In genomic region chr2:38347811-38348551, GRCm38 (mm10) we compare ENCODE assay signal across 8 mouse cellular contexts. TPM values are rescaled to one million over a fixed set of nuclear protein-coding genes. Genes with fewer than 3 reads are reported as not detected.
A peak's percentile ranks its signal among the peaks of the same experiment; 100 is the strongest.
DNase-seq lines count a peak whose midpoint lies in the region; ATAC-seq lines count a peak whose summit lies in the region.

No protein-coding gene starts in this region.

- DNase-seq in gastrocnemius, postnatal 10 days = peak; percentile 26
- DNase-seq in gastrocnemius, adult 8-10 months (ENCODE audit: low spot score in 2 of 2) = no peak
- peak; percentile 48 for DNase-seq in CD4-positive, CD25-positive, alpha-beta regulatory T cell, adult 2 months (ENCODE audit: low read depth, low spot score)
- DNase-seq in forebrain, embryonic 10.5 days (ENCODE audit: extremely low spot score, low spot score) = peak; percentile 82
- peak; percentile 80 for DNase-seq in limb, embryonic 10.5 days (ENCODE audit: low spot score)
- DNase-seq in urinary bladder, postnatal 36 days (ENCODE audit: low spot score in 2 of 2) = no peak
- DNase-seq in adrenal gland, adult 18-20 months (ENCODE audit: low spot score in 2 of 2) = no peak

- peak overlapping the region; percentile 68 for H3K4me3 ChIP-seq in forebrain, embryonic 10.5 days
- peak overlapping the region; percentile 69 for H3K4me3 ChIP-seq in limb, embryonic 10.5 days
- H3K4me3 ChIP-seq in neural tube, embryonic 14.5 days (ENCODE audit: low read depth, low read length) = peak overlapping the region; percentile 16; the same call in 1 of the 2 replicates

- peaks cover 93% of the 10 kb centered on the region for H3K4me1 ChIP-seq in forebrain, embryonic 10.5 days
- peaks cover 90% of the 10 kb centered on the region for H3K4me1 ChIP-seq in limb, embryonic 10.5 days
- peaks cover 6% of the 10 kb centered on the region for H3K4me1 ChIP-seq in neural tube, embryonic 14.5 days (ENCODE audit: control insufficient read depth, insufficient read depth, low read length)

- peak overlapping the region; percentile 96 for H3K27ac ChIP-seq in forebrain, embryonic 10.5 days
- peak overlapping the region; percentile 96 for H3K27ac ChIP-seq in limb, embryonic 10.5 days
- H3K27ac ChIP-seq in neural tube, embryonic 14.5 days (ENCODE audit: low read depth, low read length) = no peak overlapping the region

- H3K27me3 ChIP-seq in forebrain, embryonic 10.5 days (ENCODE audit: poor library complexity, severe bottlenecking) = peaks cover 100% of the 10 kb centered on the region
- peaks cover 99% of the 10 kb centered on the region for H3K27me3 ChIP-seq in limb, embryonic 10.5 days (ENCODE audit: low read depth, poor library complexity, severe bottlenecking)
- H3K27me3 ChIP-seq in neural tube, embryonic 14.5 days (ENCODE audit: control insufficient read depth, insufficient read depth, low read length) = peaks cover 88% of the 10 kb centered on the region

- no peak overlapping the region for H3K9ac ChIP-seq in neural tube, embryonic 14.5 days (replicated peaks; ENCODE audit: low read depth, low read length)

- peak; percentile 45 for ATAC-seq in neural tube, embryonic 14.5 days (ENCODE audit: low read depth)

- under 1% methylated on average over 54 of the region's 54 CpGs for WGBS in forebrain, embryonic 10.5 days
- under 1% methylated on average over 54 of the region's 54 CpGs for WGBS in limb, embryonic 10.5 days
- under 1% methylated on average over 52 of the region's 54 CpGs for WGBS in neural tube, embryonic 14.5 days

- H3K4me2 ChIP-seq in neural tube, embryonic 14.5 days (ENCODE audit: low read depth, low read length) = peak overlapping the region; percentile 32; the same call in 1 of the 2 replicates

- H3K36me3 ChIP-seq in forebrain, embryonic 10.5 days (replicated peaks) = peaks cover 6% of the 10 kb centered on the region
- H3K36me3 ChIP-seq in limb, embryonic 10.5 days = no peaks in the 10 kb centered on the region
- H3K36me3 ChIP-seq in neural tube, embryonic 14.5 days (ENCODE audit: control insufficient read depth, insufficient read depth, low read length) = no peaks in the 10 kb centered on the region

- no peaks in the 10 kb centered on the region for H3K9me3 ChIP-seq in forebrain, embryonic 10.5 days
- no peaks in the 10 kb centered on the region for H3K9me3 ChIP-seq in limb, embryonic 10.5 days (replicated peaks)
- no peaks in the 10 kb centered on the region for H3K9me3 ChIP-seq in neural tube, embryonic 14.5 days (ENCODE audit: control insufficient read depth, low read length)

RNA-seq across cellular contexts. Expression of gene Lhx2, which starts 8.9 kb away (rescaled TPM):
- 1 to 10 TPM in 1 of 2 experiments, under 1 TPM in 1; 0.59 to 1.2 TPM for total RNA-seq in gastrocnemius, postnatal 10 days (2021)
- under 1 TPM in 3 of 4 experiments, not detected in 1; 0.09 to 0.32 (median 0.15) TPM for total RNA-seq in gastrocnemius, adult 8-10 months (2022)
- 108 and 115 TPM in 2 replicates for polyA plus RNA-seq in forebrain, embryonic 10.5 days (2016; fragmentation: Nextera tagmentation; extraction: Ambion mirVana)
- 33.7 and 48.4 TPM in 2 replicates for polyA plus RNA-seq in limb, embryonic 10.5 days (2016; fragmentation: Nextera tagmentation; extraction: Ambion mirVana)
- polyA plus RNA-seq in neural tube, embryonic 14.5 days (2014; fragmentation: Nextera tagmentation; extraction: Ambion mirVana) = 0.84 and 1.2 TPM in 2 replicates
- total RNA-seq in adrenal gland, adult 18-20 months (2021) = not detected

Comparison
In these comparisons a context has a peak if more than half of its experiments do, and no peak if none do; other contexts are left out.
1. DNase-seq: peak in gastrocnemius, postnatal 10 days (single experiment), CD4-positive, CD25-positive, alpha-beta regulatory T cell, adult 2 months (single experiment), forebrain, embryonic 10.5 days (single experiment) and limb, embryonic 10.5 days (single experiment); none in gastrocnemius, adult 8-10 months (0 of 2), urinary bladder, postnatal 36 days (0 of 2) and adrenal gland, adult 18-20 months (0 of 2).
2. H3K4me3 ChIP-seq: peak in every context shown above with its lines; median percentile 69 in limb, embryonic 10.5 days; 68 in forebrain, embryonic 10.5 days; 16 in neural tube, embryonic 14.5 days.